Mouse (Mus musculus) liver, postnatal 0 days (tissue): ENCODE results near the gene Atrnl1. TPM values are rescaled to one million over a fixed set of nuclear protein-coding genes. Genes with fewer than 3 reads are reported as not detected.

Experiments
- ATAC-seq: fragments of 200-750 bp; cut with Nextera tagmentation; 2 replicates; pipeline ENCODE4 v1.8.0; 2017; ENCODE audit warnings: mild to moderate bottlenecking, moderate library complexity
- DNase-seq: peaks from one replicate; pipeline ENCODE4 v3.0.0-alpha.2; 2016
- H3K27ac ChIP-seq: fragments of 300-500 bp; sonication (generic); 2 replicates; pipeline ENCODE4 v1.5.1; 2014; ENCODE audit warnings: antibody characterized with exemption, moderate library complexity, mild to moderate bottlenecking, low read depth
- H3K27me3 ChIP-seq: fragments of 300-500 bp; sonication (generic); 2 replicates; pipeline ENCODE4 v1.6.1; 2014; ENCODE audit warnings: low read length, control low read depth, mixed read lengths; ENCODE audit not compliant: insufficient read depth
- H3K36me3 ChIP-seq: fragments of 300-500 bp; sonication (generic); replicated peaks from 2 replicates; pipeline ENCODE4 v1.6.1; 2014; ENCODE audit warnings: mild to moderate bottlenecking, control low read depth, low read length, moderate library complexity, mixed read lengths; ENCODE audit not compliant: insufficient read depth
- H3K4me1 ChIP-seq: fragments of 300-500 bp; sonication (generic); 2 replicates; pipeline ENCODE4 v1.6.1; 2014; ENCODE audit warnings: antibody characterized with exemption, mild to moderate bottlenecking, control low read depth; ENCODE audit not compliant: insufficient read depth
- H3K4me2 ChIP-seq: fragments of 300-500 bp; sonication (generic); 2 replicates; pipeline ENCODE4 v1.6.1; 2014; ENCODE audit warnings: low read depth, mild to moderate bottlenecking, low read length, moderate library complexity, mixed read lengths
- H3K4me3 ChIP-seq: fragments of 300-500 bp; sonication (generic); 2 replicates; pipeline ENCODE4 v1.5.1; 2014; ENCODE audit warnings: low read depth, low read length
- H3K9ac ChIP-seq: fragments of 300-500 bp; sonication (generic); replicated peaks from 2 replicates; pipeline ENCODE4 v1.6.1; 2014; ENCODE audit warnings: mild to moderate bottlenecking, moderate library complexity
- H3K9me3 ChIP-seq: fragments of 300-500 bp; sonication (generic); 2 replicates; pipeline ENCODE4 v1.6.1; 2016; ENCODE audit warnings: mild to moderate bottlenecking, control low read depth, low read length, mixed read lengths
- CTCF ChIP-seq: sonication (generic); IDR thresholded peaks from 2 replicates; pipeline ENCODE4 v1.5.1; 2016; ENCODE audit warnings: antibody characterized with exemption, low read depth
- EP300 ChIP-seq: IDR thresholded peaks from 2 replicates; pipeline ENCODE4 v1.6.1; 2016; ENCODE audit warnings: antibody characterized with exemption, low read depth, mild to moderate bottlenecking
- WGBS: fragments of 180-500 bp; shearing (Covaris S2); extraction: QIAGEN DNeasy Blood & Tissue Kit; methylation state at CpG from one replicate; pipeline ENCODE4 v1.1.7; 2014; ENCODE audit not compliant: insufficient replicate concordance; 5-methylcytosine and 5-hydroxymethylcytosine counted together
- polyA plus RNA-seq: library from polyadenylated mRNA; unstranded; fragments of >200 nt; fragmentation: Nextera tagmentation; extraction: Ambion mirVana; gene quantifications from 2 replicates; pipeline ENCODE4 v1.2.1, GENCODE M21; 2015

Atrnl1 gene
- polyA plus RNA-seq, 1 experiment from 2014 or later: 0.70 TPM

DNA sequence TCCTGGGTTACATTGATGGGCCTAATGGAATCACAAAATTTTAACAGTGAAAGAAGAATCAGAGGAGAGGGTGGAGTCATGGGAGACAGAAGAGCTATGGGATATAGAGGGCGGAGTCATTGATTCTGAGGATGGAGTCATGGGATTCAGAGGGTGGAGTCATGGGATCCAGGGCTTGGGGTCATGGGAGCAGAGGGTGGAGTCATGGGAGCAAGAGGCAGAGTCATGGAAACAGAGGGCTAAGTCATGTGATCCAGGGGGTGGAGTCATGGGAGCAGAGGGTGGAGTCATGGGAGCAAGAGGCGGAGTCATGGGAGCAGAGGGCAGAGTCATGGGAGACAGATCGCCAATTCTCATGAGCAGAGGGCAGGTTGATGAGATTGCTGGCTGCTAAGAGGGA lies 343.3 kb downstream of the Atrnl1 start:
- no peak for DNase-seq
- 96% methylated on average over 3 of the region's 3 CpGs for WGBS

DNA sequence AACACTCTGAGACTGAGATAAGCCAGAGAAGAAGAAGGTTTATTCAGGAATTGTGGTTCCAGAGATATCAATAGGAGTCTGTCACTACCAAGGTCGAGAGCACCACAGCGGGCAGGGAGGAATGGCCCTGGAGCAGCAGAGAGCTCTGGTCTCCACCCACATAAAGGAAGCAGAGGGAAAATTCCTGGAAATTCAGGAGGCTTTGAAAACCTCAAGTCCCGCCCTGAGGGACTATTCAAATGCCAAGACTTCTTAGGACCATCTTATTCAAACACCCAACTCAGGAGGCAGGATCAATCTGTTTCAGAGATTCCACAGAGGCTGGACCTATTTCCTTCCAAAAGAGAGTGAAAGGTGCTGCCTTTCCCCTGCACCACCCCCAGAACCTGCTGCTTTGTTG lies 345.6 kb downstream of the Atrnl1 start:
- H3K4me2 ChIP-seq: no peak overlapping the region
- no peaks in the 10 kb centered on the region for H3K9me3 ChIP-seq
- ATAC-seq (no peak), DNase-seq (no peak)
- 66% methylated on average over 3 of the region's 3 CpGs for WGBS
- H3K27ac ChIP-seq: no peak overlapping the region
- H3K4me1 ChIP-seq: no peaks in the 10 kb centered on the region
- H3K36me3 ChIP-seq: no peaks in the 10 kb centered on the region
- H3K9ac ChIP-seq: no peak overlapping the region
- H3K27me3 ChIP-seq: no peaks in the 10 kb centered on the region
- no peak overlapping the region for H3K4me3 ChIP-seq
- no peak for TF ChIP-seq EP300
- TF ChIP-seq CTCF: no peak

More for the DNA sequence above, 343.3 kb downstream of the Atrnl1 start:
- H3K36me3 ChIP-seq: no peaks in the 10 kb centered on the region
- no peak overlapping the region for H3K27ac ChIP-seq
- H3K4me2 ChIP-seq: no peak overlapping the region
- H3K4me3 ChIP-seq: no peak overlapping the region
- H3K9ac ChIP-seq: no peak overlapping the region
- no peaks in the 10 kb centered on the region for H3K4me1 ChIP-seq
- H3K9me3 ChIP-seq: no peaks in the 10 kb centered on the region
- H3K27me3 ChIP-seq: no peaks in the 10 kb centered on the region
- no peak for ATAC-seq
- no peak for TF ChIP-seq EP300
- TF ChIP-seq CTCF: no peak

DNA sequence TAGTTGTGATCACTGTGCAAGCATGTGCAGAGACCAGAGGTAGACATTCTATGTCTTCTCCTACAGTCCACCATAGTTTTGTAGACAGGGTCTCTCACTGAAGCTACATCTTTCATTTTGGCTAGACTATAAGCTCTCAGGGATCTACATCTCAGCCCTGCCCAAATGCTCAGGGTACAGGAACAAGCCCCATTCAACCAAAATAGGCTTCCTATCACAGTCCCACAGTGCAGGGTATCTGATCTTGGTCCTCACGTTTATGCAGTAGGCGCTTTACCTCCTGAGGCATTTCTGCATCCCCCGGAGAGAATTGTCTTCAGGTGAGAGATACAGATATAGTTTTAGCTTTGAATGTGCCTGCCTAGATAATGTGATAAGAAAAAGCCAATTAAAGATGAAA lies 346.5 kb downstream of the Atrnl1 start:
- no peak overlapping the region for H3K4me2 ChIP-seq
- WGBS: 73% methylated on average over 3 of the region's 3 CpGs
- no peak for ATAC-seq
- H3K9ac ChIP-seq: no peak overlapping the region
- no peaks in the 10 kb centered on the region for H3K4me1 ChIP-seq
- DNase-seq: no peak
- no peaks in the 10 kb centered on the region for H3K27me3 ChIP-seq
- no peaks in the 10 kb centered on the region for H3K36me3 ChIP-seq
- no peaks in the 10 kb centered on the region for H3K9me3 ChIP-seq
- no peak overlapping the region for H3K4me3 ChIP-seq
- TF ChIP-seq EP300 (no peak), CTCF (no peak)
- no peak overlapping the region for H3K27ac ChIP-seq

DNA sequence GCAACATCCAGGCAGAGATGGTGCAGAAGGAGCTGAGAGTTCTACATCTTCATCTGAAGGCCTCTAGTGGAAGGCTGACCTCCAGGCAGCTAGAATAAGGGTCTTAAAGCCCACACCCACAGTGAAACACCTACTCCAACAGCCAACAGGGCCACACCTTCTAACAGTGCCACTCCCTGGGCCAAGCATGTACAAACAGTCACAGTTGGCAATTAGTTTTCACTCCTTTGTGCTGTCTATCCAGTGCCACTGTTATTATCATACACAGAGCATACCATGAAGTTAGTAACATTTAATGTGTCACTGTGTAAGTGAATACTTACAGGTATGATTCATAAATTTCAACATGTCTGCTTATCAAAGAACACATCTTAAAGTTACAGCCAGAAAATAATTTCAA lies 347.3 kb downstream of the Atrnl1 start:
- no peak for ATAC-seq
- TF ChIP-seq CTCF: no peak
- no peak for TF ChIP-seq EP300
- H3K27me3 ChIP-seq: no peaks in the 10 kb centered on the region
- no peaks in the 10 kb centered on the region for H3K9me3 ChIP-seq
- H3K36me3 ChIP-seq: no peaks in the 10 kb centered on the region
- H3K27ac ChIP-seq: no peak overlapping the region
- no peak overlapping the region for H3K4me2 ChIP-seq
- H3K9ac ChIP-seq: no peak overlapping the region
- no peaks in the 10 kb centered on the region for H3K4me1 ChIP-seq
- no peak for DNase-seq
- no peak overlapping the region for H3K4me3 ChIP-seq

DNA sequence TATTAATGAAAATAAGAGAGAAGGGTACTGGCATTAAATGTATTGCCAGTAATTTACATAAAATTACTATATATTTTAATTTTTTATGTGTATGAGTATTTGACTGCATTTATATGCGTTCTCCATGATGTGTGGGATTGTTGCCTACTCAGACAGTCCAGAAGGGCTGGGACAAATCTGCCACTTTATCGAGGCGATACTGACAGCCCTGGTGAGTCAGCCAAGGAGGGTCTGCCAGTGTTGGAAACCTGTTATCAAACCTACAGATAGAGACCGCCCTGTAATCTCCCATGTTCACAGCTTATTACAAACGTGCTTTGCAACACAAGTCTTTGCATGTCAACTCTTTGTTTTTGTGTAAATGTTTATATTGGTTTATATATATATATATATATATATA lies 347.9 kb downstream of the Atrnl1 start:
- Histone ChIP-seq H3K4me2 (no peak overlapping the region), H3K27ac (no peak overlapping the region), H3K36me3 (no peaks in the 10 kb centered on the region), H3K4me3 (no peak overlapping the region), H3K9me3 (no peaks in the 10 kb centered on the region), H3K9ac (no peak overlapping the region), H3K27me3 (no peaks in the 10 kb centered on the region), H3K4me1 (no peaks in the 10 kb centered on the region)
- TF ChIP-seq CTCF (no peak), EP300 (no peak)
- DNase-seq (no peak), ATAC-seq (no peak)
- WGBS: 68% methylated on average over 5 of the region's 5 CpGs

DNA sequence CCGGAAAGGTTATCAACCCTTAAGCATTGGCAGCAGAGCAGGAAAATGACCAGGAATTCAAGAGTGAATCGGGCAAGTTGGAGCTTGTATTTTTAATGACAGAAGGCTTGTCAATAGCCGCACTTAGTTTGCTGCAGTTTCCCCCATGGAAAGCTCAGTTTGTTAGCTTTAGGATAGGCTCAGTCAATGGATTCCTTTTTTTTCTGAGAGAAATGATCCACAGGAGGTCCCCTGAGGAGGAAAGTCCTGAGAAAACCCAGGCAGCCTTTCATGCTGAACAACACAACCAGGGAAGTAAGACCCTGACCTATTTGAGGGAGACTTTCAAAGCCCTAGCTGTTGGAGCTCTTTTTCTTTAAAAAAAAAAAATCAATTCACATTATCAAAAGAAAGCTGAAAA lies 350.5 kb downstream of the Atrnl1 start:
- 82% methylated on average over 3 of the region's 3 CpGs for WGBS
- TF ChIP-seq EP300: no peak
- TF ChIP-seq CTCF: no peak

More for the DNA sequence above, 350.5 kb downstream of the Atrnl1 start:
- no peak for DNase-seq
- Histone ChIP-seq H3K4me1 (no peaks in the 10 kb centered on the region), H3K9ac (no peak overlapping the region), H3K4me3 (no peak overlapping the region), H3K36me3 (no peaks in the 10 kb centered on the region), H3K27ac (no peak overlapping the region), H3K9me3 (no peaks in the 10 kb centered on the region), H3K4me2 (no peak overlapping the region), H3K27me3 (no peaks in the 10 kb centered on the region)
- ATAC-seq: no peak
